Mouse (Mus musculus) CD4-positive, CD25-positive, alpha-beta regulatory T cell, adult 4 months (primary cell): Measurements from ENCODE around the gene Cars. TPM values are rescaled to one million over a fixed set of nuclear protein-coding genes. Genes with fewer than 3 reads are reported as not detected.

Source experiments
- ATAC-seq: one replicate; pipeline ENCODE4 v1.8.0; 2017
- polyA plus RNA-seq, 2 experiments: library from polyadenylated mRNA; unstranded; fragments of 100-300 nt; shearing (Covaris generic); gene quantifications; one replicate each; pipeline ENCODE4 v1.2.1; 2017

Cars gene
- polyA plus RNA-seq, result 10 to 100 TPM; 29.5 to 51.5 TPM

- ATAC-seq, result peak; percentile 99
These were observed at the start of gene Cars for GRCm38 (mm10) chr7:143599428-143600230. Gene Cars, minus strand, starts transcription at chr7:143600090.

GRCm38 (mm10) chr7:143649034-143649768, 49.3 kb upstream of the Cars start, which contains the start of gene Tnfrsf22:
Gene Tnfrsf22, minus strand, starts transcription at chr7:143649661.
- peak; percentile 100 for ATAC-seq

GRCm38 (mm10) chr7:143643949-143644348, 44.1 kb upstream of the Cars start:
- ATAC-seq, result peak; percentile 49

GRCm38 (mm10) chr7:143636674-143637073, 36.8 kb upstream of the Cars start:
- no peak for ATAC-seq

GRCm38 (mm10) chr7:143631503-143631902, 31.6 kb upstream of the Cars start:
- no peak for ATAC-seq

GRCm38 (mm10) chr7:143629501-143629900, 29.6 kb upstream of the Cars start:
- peak; percentile 77 for ATAC-seq

- peak; percentile 52 for ATAC-seq
These were observed 28.6 kb upstream of the Cars start, which contains the start of gene Tnfrsf26 for GRCm38 (mm10) chr7:143628540-143628939. Gene Tnfrsf26, minus strand, starts transcription at chr7:143628722.

GRCm38 (mm10) chr7:143627555-143628286, 27.8 kb upstream of the Cars start:
- ATAC-seq, result peak; percentile 18

GRCm38 (mm10) chr7:143626178-143626577, 26.3 kb upstream of the Cars start:
- peak; percentile 20 for ATAC-seq

- ATAC-seq, result peak; percentile 23
These were observed 25.3 kb upstream of the Cars start for GRCm38 (mm10) chr7:143625151-143625550.

GRCm38 (mm10) chr7:143624561-143624960, 24.7 kb upstream of the Cars start:
- peak; percentile 5 for ATAC-seq

- no peak for ATAC-seq
These were observed 21.1 kb upstream of the Cars start for GRCm38 (mm10) chr7:143620951-143621350.

GRCm38 (mm10) chr7:143614404-143615135, 14.7 kb upstream of the Cars start:
- ATAC-seq, result no peak

GRCm38 (mm10) chr7:143612215-143612614, 12.3 kb upstream of the Cars start:
- no peak for ATAC-seq

- ATAC-seq, result no peak
These were observed 5.4 kb upstream of the Cars start for GRCm38 (mm10) chr7:143605321-143605720.

- ATAC-seq, result no peak
These were observed 5.0 kb upstream of the Cars start for GRCm38 (mm10) chr7:143604889-143605288.

- no peak for ATAC-seq
These were observed 1.8 kb upstream of the Cars start for GRCm38 (mm10) chr7:143601705-143602104.

- no peak for ATAC-seq
These were observed 396 bp upstream of the Cars start for GRCm38 (mm10) chr7:143600231-143600740.

- ATAC-seq, result no peak
These were observed 5.0 kb downstream of the Cars start for GRCm38 (mm10) chr7:143594865-143595264.

GRCm38 (mm10) chr7:143592255-143592654, 7.6 kb downstream of the Cars start:
- ATAC-seq, result no peak

- ATAC-seq, result no peak
These were observed 11.9 kb downstream of the Cars start for GRCm38 (mm10) chr7:143588006-143588405.

- ATAC-seq, result no peak
These were observed 12.3 kb downstream of the Cars start for GRCm38 (mm10) chr7:143587586-143587985.
